Mouse (Mus musculus): Measurements from ENCODE around the gene Rgs12. TPM values are rescaled to one million over a fixed set of nuclear protein-coding genes. Genes with fewer than 3 reads are reported as not detected.

Rgs12 gene
- polyA plus RNA-seq, 1 experiment from 2014 or later = 29.3 TPM

- Histone ChIP-seq H3K9me3 (ENCODE audit: control insufficient read depth, low read length) (no peaks in the 10 kb centered on the region), H3K4me3 (ENCODE audit: low read length) (no peak overlapping the region), H3K27me3 (ENCODE audit: control insufficient read depth, insufficient read depth, low read length) (no peaks in the 10 kb centered on the region), H3K4me2 (replicated peaks; ENCODE audit: low read depth, low read length) (no peak overlapping the region), H3K9ac (ENCODE audit: low read depth, low read length) (no peak overlapping the region), H3K36me3 (ENCODE audit: control insufficient read depth, insufficient read depth, low read length) (no peaks in the 10 kb centered on the region), H3K27ac (ENCODE audit: low read depth, low read length) (no peak overlapping the region), H3K4me1 (ENCODE audit: control insufficient read depth, insufficient read depth, low read length) (peaks cover 7% of the 10 kb centered on the region; the same call in 1 of the 2 replicates)
- ATAC-seq (ENCODE audit: low FRiP score, low TSS enrichment) = peak; percentile 78
- WGBS = 28% methylated on average over 1 of the region's 1 CpGs
These were observed 93.8 kb downstream of the Rgs12 start for GRCm38 (mm10) chr5:35043110-35043451.

GRCm38 (mm10) chr5:35050541-35050940, 101.3 kb downstream of the Rgs12 start:
- WGBS = 81% methylated on average over 5 of the region's 5 CpGs
- Histone ChIP-seq H3K27ac (ENCODE audit: low read depth, low read length) (no peak overlapping the region), H3K27me3 (ENCODE audit: control insufficient read depth, insufficient read depth, low read length) (no peaks in the 10 kb centered on the region), H3K36me3 (ENCODE audit: control insufficient read depth, insufficient read depth, low read length) (no peaks in the 10 kb centered on the region), H3K4me3 (ENCODE audit: low read length) (no peak overlapping the region), H3K9me3 (ENCODE audit: control insufficient read depth, low read length) (no peaks in the 10 kb centered on the region), H3K9ac (ENCODE audit: low read depth, low read length) (no peak overlapping the region), H3K4me2 (replicated peaks; ENCODE audit: low read depth, low read length) (no peak overlapping the region), H3K4me1 (ENCODE audit: control insufficient read depth, insufficient read depth, low read length) (no peaks in the 10 kb centered on the region)
- ATAC-seq (ENCODE audit: low FRiP score, low TSS enrichment) = no peak

GRCm38 (mm10) chr5:35054628-35055027, 105.4 kb downstream of the Rgs12 start:
- H3K36me3 ChIP-seq (ENCODE audit: control insufficient read depth, insufficient read depth, low read length) = no peaks in the 10 kb centered on the region
- H3K9me3 ChIP-seq (ENCODE audit: control insufficient read depth, low read length) = no peaks in the 10 kb centered on the region
- H3K27ac ChIP-seq (ENCODE audit: low read depth, low read length) = no peak overlapping the region
- peaks cover 27% of the 10 kb centered on the region for H3K27me3 ChIP-seq (ENCODE audit: control insufficient read depth, insufficient read depth, low read length)
- 89% methylated on average over 3 of the region's 3 CpGs for WGBS
- no peak overlapping the region for H3K4me2 ChIP-seq (replicated peaks; ENCODE audit: low read depth, low read length)
- 0 out of 2 replicates have a peak, but pooled peaks cover 4% of the 10 kb centered on the region for H3K4me1 ChIP-seq (ENCODE audit: control insufficient read depth, insufficient read depth, low read length)
- H3K9ac ChIP-seq (ENCODE audit: low read depth, low read length) = no peak overlapping the region
- no peak for ATAC-seq (ENCODE audit: low FRiP score, low TSS enrichment)
- no peak overlapping the region for H3K4me3 ChIP-seq (ENCODE audit: low read length)

- H3K4me3 ChIP-seq (ENCODE audit: low read length) = no peak overlapping the region
- H3K4me1 ChIP-seq (ENCODE audit: control insufficient read depth, insufficient read depth, low read length) = 0 out of 2 replicates have a peak, but pooled peaks cover 4% of the 10 kb centered on the region
- 78% methylated on average over 12 of the region's 12 CpGs for WGBS
- H3K4me2 ChIP-seq (replicated peaks; ENCODE audit: low read depth, low read length) = no peak overlapping the region
- H3K27me3 ChIP-seq (ENCODE audit: control insufficient read depth, insufficient read depth, low read length) = peaks cover 27% of the 10 kb centered on the region
- no peak overlapping the region for H3K27ac ChIP-seq (ENCODE audit: low read depth, low read length)
- H3K9me3 ChIP-seq (ENCODE audit: control insufficient read depth, low read length) = no peaks in the 10 kb centered on the region
- no peak overlapping the region for H3K9ac ChIP-seq (ENCODE audit: low read depth, low read length)
- H3K36me3 ChIP-seq (ENCODE audit: control insufficient read depth, insufficient read depth, low read length) = no peaks in the 10 kb centered on the region
- no peak for ATAC-seq (ENCODE audit: low FRiP score, low TSS enrichment)
These were observed 105.8 kb downstream of the Rgs12 start for GRCm38 (mm10) chr5:35055076-35055475.

- Histone ChIP-seq H3K36me3 (ENCODE audit: control insufficient read depth, insufficient read depth, low read length) (no peaks in the 10 kb centered on the region), H3K27ac (ENCODE audit: low read depth, low read length) (no peak within 1 kb of the TSS), H3K9me3 (ENCODE audit: control insufficient read depth, low read length) (no peaks in the 10 kb centered on the region), H3K4me1 (ENCODE audit: control insufficient read depth, insufficient read depth, low read length) (0 out of 2 replicates have a peak, but pooled peaks cover 4% of the 10 kb centered on the region), H3K4me2 (replicated peaks; ENCODE audit: low read depth, low read length) (peak within 1 kb of the TSS; percentile 100), H3K4me3 (ENCODE audit: low read length) (peak within 1 kb of the TSS; percentile 57), H3K9ac (ENCODE audit: low read depth, low read length) (peak within 1 kb of the TSS; percentile 63), H3K27me3 (ENCODE audit: control insufficient read depth, insufficient read depth, low read length) (peaks cover 27% of the 10 kb centered on the region)
- under 1% methylated on average over 71 of the region's 74 CpGs for WGBS
- ATAC-seq (ENCODE audit: low FRiP score, low TSS enrichment) = peak; percentile 84
These were observed 107.6 kb downstream of the Rgs12 start, which contains the start of gene Dok7 for GRCm38 (mm10) chr5:35056604-35057432. Gene Dok7, plus strand, starts transcription at chr5:35056766.

GRCm38 (mm10) chr5:35057582-35057981, 108.3 kb downstream of the Rgs12 start:
- ATAC-seq (ENCODE audit: low FRiP score, low TSS enrichment) = no peak
- H3K4me2 ChIP-seq (replicated peaks; ENCODE audit: low read depth, low read length) = peak overlapping the region; percentile 100
- WGBS = 35% methylated on average over 4 of the region's 4 CpGs
- peak overlapping the region; percentile 57 for H3K4me3 ChIP-seq (ENCODE audit: low read length)
- H3K36me3 ChIP-seq (ENCODE audit: control insufficient read depth, insufficient read depth, low read length) = no peaks in the 10 kb centered on the region
- no peaks in the 10 kb centered on the region for H3K9me3 ChIP-seq (ENCODE audit: control insufficient read depth, low read length)
- H3K4me1 ChIP-seq (ENCODE audit: control insufficient read depth, insufficient read depth, low read length) = 0 out of 2 replicates have a peak, but pooled peaks cover 4% of the 10 kb centered on the region
- peak overlapping the region; percentile 63; the same call in 1 of the 2 replicates for H3K9ac ChIP-seq (ENCODE audit: low read depth, low read length)
- peaks cover 27% of the 10 kb centered on the region for H3K27me3 ChIP-seq (ENCODE audit: control insufficient read depth, insufficient read depth, low read length)
- no peak overlapping the region for H3K27ac ChIP-seq (ENCODE audit: low read depth, low read length)

- no peaks in the 10 kb centered on the region for H3K9me3 ChIP-seq (ENCODE audit: control insufficient read depth, low read length)
- no peak overlapping the region for H3K27ac ChIP-seq (ENCODE audit: low read depth, low read length)
- no peak for ATAC-seq (ENCODE audit: low FRiP score, low TSS enrichment)
- H3K36me3 ChIP-seq (ENCODE audit: control insufficient read depth, insufficient read depth, low read length) = no peaks in the 10 kb centered on the region
- 87% methylated on average over 1 of the region's 1 CpGs for WGBS
- H3K9ac ChIP-seq (ENCODE audit: low read depth, low read length) = no peak overlapping the region
- 0 out of 2 replicates have a peak, but pooled peaks cover 4% of the 10 kb centered on the region for H3K4me1 ChIP-seq (ENCODE audit: control insufficient read depth, insufficient read depth, low read length)
- no peak overlapping the region for H3K4me3 ChIP-seq (ENCODE audit: low read length)
- H3K4me2 ChIP-seq (replicated peaks; ENCODE audit: low read depth, low read length) = no peak overlapping the region
- peaks cover 27% of the 10 kb centered on the region for H3K27me3 ChIP-seq (ENCODE audit: control insufficient read depth, insufficient read depth, low read length)
These were observed 109.0 kb downstream of the Rgs12 start for GRCm38 (mm10) chr5:35058216-35058615.

- Histone ChIP-seq H3K27me3 (ENCODE audit: control insufficient read depth, insufficient read depth, low read length) (peaks cover 27% of the 10 kb centered on the region), H3K9me3 (ENCODE audit: control insufficient read depth, low read length) (no peaks in the 10 kb centered on the region), H3K27ac (ENCODE audit: low read depth, low read length) (no peak overlapping the region), H3K36me3 (ENCODE audit: control insufficient read depth, insufficient read depth, low read length) (no peaks in the 10 kb centered on the region), H3K9ac (ENCODE audit: low read depth, low read length) (no peak overlapping the region), H3K4me1 (ENCODE audit: control insufficient read depth, insufficient read depth, low read length) (0 out of 2 replicates have a peak, but pooled peaks cover 4% of the 10 kb centered on the region), H3K4me3 (ENCODE audit: low read length) (no peak overlapping the region), H3K4me2 (replicated peaks; ENCODE audit: low read depth, low read length) (no peak overlapping the region)
- 38% methylated on average over 3 of the region's 3 CpGs for WGBS
- ATAC-seq (ENCODE audit: low FRiP score, low TSS enrichment) = no peak
These were observed 110.9 kb downstream of the Rgs12 start for GRCm38 (mm10) chr5:35060098-35060497.

GRCm38 (mm10) chr5:35069841-35070240, 120.6 kb downstream of the Rgs12 start:
- H3K9ac ChIP-seq (ENCODE audit: low read depth, low read length) = no peak overlapping the region
- H3K27me3 ChIP-seq (ENCODE audit: control insufficient read depth, insufficient read depth, low read length) = no peaks in the 10 kb centered on the region
- no peak overlapping the region for H3K27ac ChIP-seq (ENCODE audit: low read depth, low read length)
- H3K4me1 ChIP-seq (ENCODE audit: control insufficient read depth, insufficient read depth, low read length) = no peaks in the 10 kb centered on the region
- H3K36me3 ChIP-seq (ENCODE audit: control insufficient read depth, insufficient read depth, low read length) = no peaks in the 10 kb centered on the region
- WGBS = 88% methylated on average over 2 of the region's 2 CpGs
- H3K4me3 ChIP-seq (ENCODE audit: low read length) = no peak overlapping the region
- no peak overlapping the region for H3K4me2 ChIP-seq (replicated peaks; ENCODE audit: low read depth, low read length)
- ATAC-seq (ENCODE audit: low FRiP score, low TSS enrichment) = no peak
- H3K9me3 ChIP-seq (ENCODE audit: control insufficient read depth, low read length) = no peaks in the 10 kb centered on the region

Measured in kidney, embryonic 14.5 days (tissue).